Mouse (Mus musculus): ENCODE data around the gene Itpr2.

Gene Itpr2

GRCm38 (mm10) chr6:146221371-146222336 lies 280.4 kb downstream of the Itpr2 start:
- DNase-seq (ENCODE audit: low read depth, low spot score): no peak

GRCm38 (mm10) chr6:146220071-146220470 lies 282.0 kb downstream of the Itpr2 start:
- no peak for DNase-seq (ENCODE audit: low read depth, low spot score)

GRCm38 (mm10) chr6:146219534-146219933 lies 282.5 kb downstream of the Itpr2 start:
- no peak for DNase-seq (ENCODE audit: low read depth, low spot score)

- no peak for DNase-seq (ENCODE audit: low read depth, low spot score)
These were observed 286.7 kb downstream of the Itpr2 start for GRCm38 (mm10) chr6:146215302-146215701.

GRCm38 (mm10) chr6:146212339-146212738 lies 289.7 kb downstream of the Itpr2 start:
- no peak for DNase-seq (ENCODE audit: low read depth, low spot score)

- DNase-seq (ENCODE audit: low read depth, low spot score): no peak
These were observed 290.8 kb downstream of the Itpr2 start for GRCm38 (mm10) chr6:146211233-146211632.

GRCm38 (mm10) chr6:146208983-146209382 lies 293.0 kb downstream of the Itpr2 start:
- no peak for DNase-seq (ENCODE audit: low read depth, low spot score)

GRCm38 (mm10) chr6:146207204-146207959 lies 294.6 kb downstream of the Itpr2 start:
- no peak for DNase-seq (ENCODE audit: low read depth, low spot score)

- DNase-seq (ENCODE audit: low read depth, low spot score): no peak
These were observed 296.9 kb downstream of the Itpr2 start for GRCm38 (mm10) chr6:146205136-146205535.

- no peak for DNase-seq (ENCODE audit: low read depth, low spot score)
These were observed 297.6 kb downstream of the Itpr2 start for GRCm38 (mm10) chr6:146204470-146204869.

- DNase-seq (ENCODE audit: low read depth, low spot score): no peak
These were observed 304.1 kb downstream of the Itpr2 start for GRCm38 (mm10) chr6:146197868-146198379.

- DNase-seq (ENCODE audit: low read depth, low spot score): no peak
These were observed 305.3 kb downstream of the Itpr2 start for GRCm38 (mm10) chr6:146196701-146197100.

GRCm38 (mm10) chr6:146195854-146196457 lies 306.1 kb downstream of the Itpr2 start:
- no peak for DNase-seq (ENCODE audit: low read depth, low spot score)

- DNase-seq (ENCODE audit: low read depth, low spot score): no peak
These were observed 310.1 kb downstream of the Itpr2 start for GRCm38 (mm10) chr6:146191931-146192330.

GRCm38 (mm10) chr6:146190006-146190405 lies 312.0 kb downstream of the Itpr2 start:
- DNase-seq (ENCODE audit: low read depth, low spot score): peak; percentile 42

- DNase-seq (ENCODE audit: low read depth, low spot score): no peak
These were observed 316.5 kb downstream of the Itpr2 start for GRCm38 (mm10) chr6:146185532-146185931.

GRCm38 (mm10) chr6:146184771-146185170 lies 317.3 kb downstream of the Itpr2 start:
- DNase-seq (ENCODE audit: low read depth, low spot score): no peak

GRCm38 (mm10) chr6:146174644-146175250 lies 327.3 kb downstream of the Itpr2 start:
- DNase-seq (ENCODE audit: low read depth, low spot score): no peak

GRCm38 (mm10) chr6:146170603-146171051 lies 331.4 kb downstream of the Itpr2 start:
- no peak for DNase-seq (ENCODE audit: low read depth, low spot score)

GRCm38 (mm10) chr6:146167207-146167606 lies 334.8 kb downstream of the Itpr2 start:
- no peak for DNase-seq (ENCODE audit: low read depth, low spot score)

GRCm38 (mm10) chr6:146159641-146160040 lies 342.4 kb downstream of the Itpr2 start:
- DNase-seq (ENCODE audit: low read depth, low spot score): no peak

Measured in embryo, embryonic 11.5 days (tissue).